Mouse (Mus musculus) cerebellum, postnatal 36 days (tissue): Measurements from ENCODE around the gene Rps27rt.
"Not testable (repeated sequence)": the region's sequence is repeated elsewhere in the genome, so short reads cannot be mapped to it uniquely, and the experiment has no call there.

Source experiments
- DNase-seq, 2 experiments: peaks; one replicate each; pipeline ENCODE4 v3.0.0; 2021 to 2022; ENCODE audit warnings: mixed read lengths in 2 of 2

Rps27rt gene

GRCm38 (mm10) chr9:114982689-114983360 lies at the start of gene Rps27rt:
Rps27rt (minus strand) TSS chr9:114982739.
- DNase-seq: no peak

DNA sequence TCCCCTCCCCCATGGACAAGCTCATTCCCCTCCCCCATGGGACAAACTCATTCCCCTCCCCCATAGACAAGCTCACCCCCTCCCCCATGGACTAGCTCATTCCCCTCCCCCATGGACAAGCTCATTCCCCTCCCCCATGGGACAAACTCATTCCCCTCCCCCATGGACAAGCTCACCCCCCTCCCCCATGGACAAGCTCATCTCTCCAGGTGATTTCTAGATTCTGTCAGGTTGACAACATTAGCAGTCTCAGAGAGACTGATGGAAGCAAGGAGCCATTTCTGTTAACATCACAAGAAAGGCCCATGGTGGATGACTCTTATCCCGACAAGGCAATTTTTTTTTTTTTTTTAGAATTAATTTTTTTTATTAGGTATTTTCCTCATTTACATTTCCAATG lies 48.5 kb upstream of the Rps27rt start:
- DNase-seq: not testable (repeated sequence)

GRCm38 (mm10) chr9:115030581-115030980 lies 48.0 kb upstream of the Rps27rt start:
- DNase-seq: no peak

GRCm38 (mm10) chr9:115029307-115029706 lies 46.8 kb upstream of the Rps27rt start:
- DNase-seq: no peak

GRCm38 (mm10) chr9:115023708-115024383 lies 41.3 kb upstream of the Rps27rt start:
- DNase-seq: peak; percentile 43 to 49

DNA sequence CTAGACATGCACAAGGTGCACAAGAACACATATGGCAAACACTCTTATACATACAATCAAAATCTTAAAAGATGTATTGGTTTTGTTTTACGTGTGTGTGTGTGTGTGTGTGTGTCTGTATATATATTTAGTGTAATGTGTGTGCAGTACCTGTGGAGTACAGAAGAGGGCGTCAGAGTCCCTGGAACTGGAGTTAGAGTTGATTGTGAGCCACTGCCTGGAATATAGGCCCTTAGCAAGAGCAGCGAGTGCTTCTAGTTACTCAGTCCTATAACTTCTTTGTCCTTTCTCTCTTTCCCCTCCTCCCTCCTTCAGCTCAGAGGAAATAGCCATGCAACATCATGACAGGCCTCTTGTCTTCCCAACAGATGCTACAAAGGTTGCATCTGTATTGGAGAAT lies 40.6 kb upstream of the Rps27rt start:
- no peak for DNase-seq

DNA sequence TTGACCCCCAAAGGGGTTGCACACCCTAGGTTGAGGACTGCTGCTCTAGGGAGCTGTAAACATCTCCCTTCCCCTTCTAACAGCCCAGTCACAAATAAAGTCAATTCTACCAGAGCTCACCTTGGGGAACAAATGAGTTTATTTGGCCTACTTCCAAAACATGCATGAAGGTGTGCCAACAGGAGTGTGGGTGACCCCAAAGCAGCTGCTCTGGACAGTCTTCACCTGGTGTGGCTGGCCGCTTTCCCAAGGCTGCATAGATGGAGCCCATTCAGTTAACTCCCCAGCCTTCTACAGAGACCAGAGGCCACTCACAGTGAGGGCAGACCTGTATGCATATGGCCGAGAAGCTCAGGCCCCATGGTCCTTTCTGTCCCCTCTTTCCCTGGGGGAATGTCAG lies 38.9 kb upstream of the Rps27rt start:
- no peak for DNase-seq

- no peak for DNase-seq
Observed at GRCm38 (mm10) chr9:115020141-115020540, 37.6 kb upstream of the Rps27rt start.

- DNase-seq: no peak
Observed at GRCm38 (mm10) chr9:115012367-115012766, 29.8 kb upstream of the Rps27rt start.

DNA sequence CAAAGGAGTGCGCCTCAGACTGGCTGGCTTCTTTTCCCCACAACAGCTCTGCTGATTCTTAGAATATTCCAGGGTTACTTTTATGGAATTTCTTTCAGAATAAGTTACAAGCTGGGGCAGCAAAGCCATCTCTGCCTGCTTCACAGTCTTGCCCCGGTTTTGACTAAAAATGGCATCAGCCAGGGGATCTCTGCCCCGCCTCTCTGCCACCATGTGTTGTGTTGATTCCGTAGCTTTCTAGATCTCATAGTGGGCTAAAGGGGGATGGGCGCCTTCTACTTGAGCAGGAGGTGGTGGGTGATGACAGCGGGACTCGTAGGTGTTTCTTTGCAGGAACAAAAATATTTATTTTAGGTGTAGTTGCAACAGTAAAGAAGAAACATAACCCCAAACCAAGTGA lies 25.7 kb upstream of the Rps27rt start:
- DNase-seq: no peak

DNA sequence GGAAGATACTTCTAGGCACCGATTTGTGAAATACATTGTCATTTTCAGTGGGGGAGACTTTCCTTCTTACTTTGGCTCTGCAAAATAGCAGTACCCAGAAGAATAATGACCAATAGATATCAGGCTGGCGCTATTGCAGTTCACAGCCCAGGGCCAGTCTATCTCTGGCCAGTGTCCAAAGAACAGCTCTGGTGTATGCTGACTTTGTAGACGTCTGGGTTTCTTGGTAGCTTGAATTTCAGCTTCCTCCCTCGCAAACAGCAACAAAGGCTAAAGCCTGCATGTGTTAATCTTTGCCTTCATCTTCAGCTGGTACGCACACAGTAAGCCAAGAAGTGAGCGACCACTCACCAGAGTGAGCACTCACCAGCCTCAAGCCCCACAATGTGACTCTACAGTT lies 25.2 kb upstream of the Rps27rt start:
- no peak for DNase-seq

- no peak for DNase-seq
Observed at GRCm38 (mm10) chr9:115005446-115005845, 22.9 kb upstream of the Rps27rt start.

GRCm38 (mm10) chr9:114999771-115000146 lies 17.2 kb upstream of the Rps27rt start:
- no peak for DNase-seq

DNA sequence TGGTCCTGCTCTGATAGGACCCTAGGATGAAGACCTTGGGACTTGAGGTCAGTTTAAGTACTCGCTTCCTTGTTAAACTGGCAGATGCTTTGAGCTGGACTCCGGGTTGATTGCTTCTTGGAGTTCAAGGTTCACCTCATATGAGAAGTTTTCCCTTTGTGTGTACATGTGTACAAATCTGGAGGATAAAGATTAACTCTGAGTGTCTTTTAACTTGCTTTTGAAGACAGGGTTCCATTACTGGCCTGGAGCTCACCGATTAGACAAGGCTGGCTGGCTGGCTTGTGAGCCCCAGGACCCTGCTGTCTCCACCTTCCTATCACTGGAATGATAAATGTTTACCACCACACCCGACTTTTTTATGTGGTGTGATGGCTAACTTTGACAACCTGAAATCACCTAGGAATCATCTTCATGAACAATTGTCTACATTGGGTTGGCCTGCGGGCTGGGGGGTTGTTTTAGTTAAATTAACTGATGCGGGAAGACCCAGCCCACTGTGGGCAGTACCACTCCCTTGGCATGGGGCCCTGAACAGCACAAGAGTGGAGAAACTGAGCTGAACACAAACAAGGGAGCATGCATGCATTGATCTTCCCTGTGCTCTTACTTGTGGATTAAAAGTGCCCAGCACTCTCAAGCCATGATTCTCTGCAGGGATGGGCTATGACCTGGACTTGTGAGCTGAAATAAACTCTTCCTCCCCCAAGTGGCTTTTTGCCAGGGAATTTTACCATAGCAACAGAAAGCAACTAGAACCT lies 16.7 kb upstream of the Rps27rt start:
- DNase-seq: no peak

DNA sequence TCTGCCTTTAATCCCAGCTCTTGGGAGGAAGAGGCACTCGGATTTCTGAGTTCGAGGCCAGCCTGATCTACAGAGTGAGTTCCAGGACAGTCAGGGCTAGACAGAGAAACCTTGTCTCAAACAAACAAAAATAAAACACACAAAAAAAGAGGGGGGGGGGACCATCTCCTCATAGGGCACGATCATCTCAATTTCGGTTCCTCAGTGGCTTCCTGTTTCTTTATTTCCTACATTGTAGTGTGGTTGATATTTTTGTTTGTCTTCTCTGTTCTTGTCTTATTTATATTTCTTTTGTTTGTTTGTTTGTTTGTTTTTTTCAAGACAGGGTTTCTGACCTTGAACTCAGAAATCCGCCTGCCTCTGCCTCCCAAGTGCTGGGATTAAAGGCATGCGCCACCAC lies 13.9 kb upstream of the Rps27rt start:
- no peak for DNase-seq

DNA sequence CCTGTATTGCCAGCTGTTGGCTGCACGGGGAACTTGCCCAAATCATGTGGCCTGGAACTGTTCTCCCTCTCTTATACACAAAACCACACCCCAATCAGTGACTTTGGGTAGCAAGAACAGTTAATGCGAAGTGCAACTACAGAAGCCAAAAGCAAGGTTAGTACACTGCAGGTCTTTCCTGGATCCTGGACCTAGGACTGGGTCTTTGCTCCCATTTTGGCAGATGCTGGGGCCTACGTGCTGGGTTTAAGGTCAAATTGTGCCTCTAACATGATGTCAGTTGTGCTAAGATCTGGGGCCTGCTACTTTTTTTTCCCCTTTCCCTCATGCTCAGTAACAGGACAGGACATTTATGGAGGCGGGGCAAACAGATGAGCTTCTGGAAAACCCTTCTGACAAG lies 13.2 kb upstream of the Rps27rt start:
- DNase-seq: no peak

GRCm38 (mm10) chr9:114995250-114995649 lies 12.7 kb upstream of the Rps27rt start:
- DNase-seq: no peak

- DNase-seq: no peak
Observed at GRCm38 (mm10) chr9:114992528-114992927, 10.0 kb upstream of the Rps27rt start.

- DNase-seq: no peak
Observed at GRCm38 (mm10) chr9:114990421-114990820, 7.9 kb upstream of the Rps27rt start.

DNA sequence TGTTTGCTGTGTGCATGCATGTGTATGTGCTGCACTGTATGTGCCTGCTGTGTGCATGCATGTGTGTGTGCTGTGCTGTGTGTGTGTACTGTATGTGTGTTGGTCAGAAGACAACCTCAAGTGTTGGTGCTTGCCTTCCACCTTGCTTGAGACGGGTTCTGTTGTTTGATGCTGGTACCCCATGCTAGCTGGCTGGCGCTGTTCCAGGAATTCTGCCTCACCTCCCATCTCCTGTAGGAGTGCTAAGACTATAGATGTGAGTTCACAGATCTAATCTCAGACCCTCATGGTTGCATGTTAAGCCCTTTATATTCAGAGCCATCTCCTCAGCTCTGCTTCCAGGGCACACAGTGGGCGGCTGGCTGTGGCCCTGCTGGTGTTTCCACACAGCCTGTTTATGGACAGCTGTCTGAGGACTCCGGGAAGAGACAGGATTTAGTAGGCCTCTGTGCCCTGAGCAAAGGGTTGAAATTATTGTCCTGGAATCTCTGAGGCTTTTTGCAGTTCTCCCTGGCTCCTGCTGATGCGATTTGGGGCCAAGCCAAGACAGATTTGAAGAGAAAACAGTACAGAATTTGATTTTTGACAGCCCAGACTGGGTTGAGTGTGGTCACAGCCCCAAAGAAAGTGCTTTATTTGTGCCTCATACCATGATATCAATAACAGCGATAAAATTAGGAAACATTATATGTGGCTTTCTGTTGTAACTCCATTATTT lies 6.2 kb upstream of the Rps27rt start:
- DNase-seq: peak in 1 of 2 experiments; percentile 16

DNA sequence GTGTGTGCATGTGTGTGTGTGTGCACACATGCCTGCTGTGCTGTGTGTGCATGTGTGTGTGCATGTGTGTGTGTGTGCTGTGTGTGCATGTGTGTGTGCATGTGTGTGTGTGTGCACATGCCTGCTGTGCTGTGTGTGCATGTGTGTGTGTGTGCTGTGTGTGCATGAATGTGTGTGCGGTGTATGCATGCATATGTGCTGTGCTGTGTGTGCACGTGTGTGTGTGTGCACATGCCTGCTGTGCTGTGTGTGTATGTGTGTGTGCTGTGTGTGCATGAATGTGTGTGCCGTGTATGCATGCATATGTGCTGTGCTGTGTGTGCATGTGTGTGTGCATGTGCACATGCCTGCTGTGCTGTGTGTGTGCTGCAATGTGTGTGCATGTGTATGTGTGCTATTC lies 5.5 kb upstream of the Rps27rt start:
- DNase-seq: no peak

GRCm38 (mm10) chr9:114986361-114986760 lies 3.8 kb upstream of the Rps27rt start:
- no peak for DNase-seq

DNA sequence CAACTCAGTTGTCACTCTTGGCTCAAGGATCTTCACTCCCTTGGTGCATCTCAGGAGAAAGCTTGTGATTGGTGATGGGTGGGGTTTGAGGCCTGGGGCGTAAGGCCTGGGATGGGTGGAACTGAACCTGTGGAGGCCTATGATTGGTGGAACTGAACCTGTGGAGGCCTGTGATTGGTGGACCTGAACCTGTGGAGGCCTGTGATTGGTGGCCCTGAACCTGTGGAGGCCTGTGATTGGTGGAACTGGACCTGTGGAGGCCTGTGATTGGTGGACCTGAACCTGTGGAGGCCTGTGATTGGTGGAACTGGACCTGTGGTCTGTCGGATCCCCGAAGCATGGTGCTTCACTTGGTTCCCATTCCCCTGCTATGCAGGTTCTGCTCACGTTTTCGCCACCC lies 3.2 kb upstream of the Rps27rt start:
- no peak for DNase-seq
